Mouse (Mus musculus): ENCODE results near the gene Tmem243. TPM values are rescaled to one million over a fixed set of nuclear protein-coding genes. Genes with fewer than 3 reads are reported as not detected.

The Tmem243 gene
- polyA plus RNA-seq (2014; fragmentation: Illumina TruSeq; extraction: RNeasy Lipid Tissue Mini Kit (QIAGEN cat#74804); ENCODE audit: low read depth, low replicate concordance): 12.3 TPM

GRCm38 (mm10) chr5:9100207-9100848 is at the start of gene Tmem243:
Gene Tmem243, plus strand, starts transcription at chr5:9100668.

GRCm38 (mm10) chr5:9161456-9162041 is 61.1 kb downstream of the Tmem243 start, which contains the start of gene Dmtf1:
Gene Dmtf1, minus strand, starts transcription at chr5:9161776.

Other genes with a start within 250 kb of the Tmem243 start
- 15.4 TPM for gene Abcb4, start 207.0 kb upstream of the Tmem243 start, polyA plus RNA-seq (2014; fragmentation: Illumina TruSeq; extraction: RNeasy Lipid Tissue Mini Kit (QIAGEN cat#74804); ENCODE audit: low read depth, low replicate concordance)
- gene Crot, start 103.3 kb upstream of the Tmem243 start, polyA plus RNA-seq (2014; fragmentation: Illumina TruSeq; extraction: RNeasy Lipid Tissue Mini Kit (QIAGEN cat#74804); ENCODE audit: low read depth, low replicate concordance): 30.9 TPM
- 19.5 TPM for gene Dmtf1, start 61.1 kb downstream of the Tmem243 start, polyA plus RNA-seq (2014; fragmentation: Illumina TruSeq; extraction: RNeasy Lipid Tissue Mini Kit (QIAGEN cat#74804); ENCODE audit: low read depth, low replicate concordance)
- 0.24 TPM for gene 9330182L06Rik, start 165.4 kb downstream of the Tmem243 start, polyA plus RNA-seq (2014; fragmentation: Illumina TruSeq; extraction: RNeasy Lipid Tissue Mini Kit (QIAGEN cat#74804); ENCODE audit: low read depth, low replicate concordance)

Data from heart, adult 10 weeks (tissue).